Mouse (Mus musculus) mouse trophoblast stem cell (cell line): ENCODE measurements around the gene Specc1l.

Experiments
- in situ Hi-C, 2 experiments: fragments of 300-500 bp; cut with MseI, MboI; formaldehyde crosslinking; loops; 2 replicates in 1 of 2; 3 replicates in 1 of 2; pipeline ENCODE4 v1.15.1; 2025

Specc1l gene

DNA sequence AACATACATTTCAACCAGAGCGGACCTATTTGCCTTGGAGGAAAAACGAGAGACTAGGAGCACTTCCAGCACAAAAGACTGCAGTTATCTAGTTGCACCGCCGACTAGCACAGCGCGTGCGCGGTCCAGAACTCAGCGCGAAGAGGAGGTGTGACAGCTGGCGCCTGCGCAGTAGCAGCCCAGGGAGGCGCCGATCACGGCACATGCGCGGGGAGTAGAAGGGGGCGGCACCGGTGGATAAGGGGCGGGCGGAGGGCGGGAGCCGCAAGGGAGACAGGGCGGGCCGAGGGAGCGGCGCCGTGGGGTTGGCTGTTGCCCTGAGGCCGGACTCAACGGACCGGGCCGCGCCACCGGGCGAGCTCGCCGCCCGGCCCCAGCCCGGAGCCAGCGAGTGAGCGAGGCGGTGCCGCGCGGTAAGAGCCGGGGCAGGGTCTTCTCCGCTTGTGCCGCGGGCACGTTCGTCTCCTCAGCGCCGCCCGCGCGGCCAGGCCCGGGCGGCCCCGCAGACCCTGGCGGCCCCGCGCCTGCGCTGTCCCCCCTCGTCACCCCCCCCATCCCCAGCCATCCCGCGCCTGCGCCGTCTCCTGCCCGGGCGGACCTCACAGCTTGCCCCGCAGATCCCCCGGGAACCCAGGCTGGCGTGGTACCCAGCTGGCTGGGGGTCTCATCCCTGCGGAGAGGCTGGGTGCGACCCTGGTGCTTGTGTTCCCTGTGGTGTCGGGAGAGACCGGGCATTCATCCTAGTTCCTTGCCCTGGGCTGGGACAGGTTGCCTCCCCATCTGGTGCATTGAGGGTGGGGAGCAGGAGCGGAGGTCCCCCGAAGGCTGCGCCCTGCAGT lies at the start of gene Specc1l:
Gene Specc1l, plus strand, starts transcription at position 267 of the 839 bp plus-strand sequence.
- in situ Hi-C loops: no loop called here

DNA sequence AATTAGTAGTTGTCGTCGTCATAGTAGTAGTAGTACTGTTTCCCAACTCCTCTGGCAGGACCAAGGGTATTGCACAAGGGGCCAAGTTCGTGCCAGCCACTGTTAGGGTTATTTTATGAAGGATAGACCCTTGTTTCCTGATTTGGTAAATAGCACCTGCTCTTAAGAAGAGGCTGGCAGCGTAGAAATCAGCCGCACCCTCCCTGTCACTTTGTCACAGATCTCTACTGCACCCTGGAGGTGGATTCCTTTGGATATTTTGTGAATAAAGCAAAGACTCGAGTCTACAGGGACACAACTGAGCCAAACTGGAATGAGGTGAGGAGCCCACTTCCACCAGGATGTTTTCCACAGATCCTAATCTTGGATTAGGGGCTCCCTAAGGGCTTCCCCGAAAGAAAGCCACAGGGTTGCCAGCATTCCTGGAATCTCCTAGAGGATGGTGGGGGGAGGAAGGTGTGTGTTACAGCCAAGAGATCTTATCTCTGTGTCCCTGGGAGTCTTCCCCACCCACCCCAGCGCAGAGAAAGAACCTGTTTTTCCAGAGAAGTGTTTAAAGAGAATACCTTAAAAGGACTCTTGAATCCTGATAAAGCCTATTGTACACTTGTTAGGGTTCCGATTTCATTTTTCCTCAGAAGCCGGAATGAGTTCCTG lies 45.9 kb upstream of the Specc1l start:
- in situ Hi-C loops: no loop called here

DNA sequence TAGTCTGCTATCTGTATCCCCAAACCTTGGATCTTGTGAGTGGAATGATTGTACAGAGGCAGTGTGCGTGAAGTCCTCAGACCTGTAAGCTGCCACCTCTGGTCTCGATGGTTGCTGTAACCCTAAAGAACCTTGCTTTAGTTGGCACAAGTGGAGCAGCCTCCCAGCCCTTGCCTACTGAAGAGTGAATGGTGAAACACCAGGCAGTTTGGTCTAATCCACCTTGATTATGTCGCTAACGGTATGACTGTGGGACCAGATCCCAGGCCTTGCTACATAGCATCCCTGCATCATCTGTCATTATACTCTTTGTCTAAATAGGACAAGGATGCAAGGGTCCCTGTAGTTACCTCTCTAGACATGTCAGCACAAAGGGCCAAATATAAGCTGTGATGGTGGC lies 45.3 kb upstream of the Specc1l start:
- in situ Hi-C loops: no loop called here

DNA sequence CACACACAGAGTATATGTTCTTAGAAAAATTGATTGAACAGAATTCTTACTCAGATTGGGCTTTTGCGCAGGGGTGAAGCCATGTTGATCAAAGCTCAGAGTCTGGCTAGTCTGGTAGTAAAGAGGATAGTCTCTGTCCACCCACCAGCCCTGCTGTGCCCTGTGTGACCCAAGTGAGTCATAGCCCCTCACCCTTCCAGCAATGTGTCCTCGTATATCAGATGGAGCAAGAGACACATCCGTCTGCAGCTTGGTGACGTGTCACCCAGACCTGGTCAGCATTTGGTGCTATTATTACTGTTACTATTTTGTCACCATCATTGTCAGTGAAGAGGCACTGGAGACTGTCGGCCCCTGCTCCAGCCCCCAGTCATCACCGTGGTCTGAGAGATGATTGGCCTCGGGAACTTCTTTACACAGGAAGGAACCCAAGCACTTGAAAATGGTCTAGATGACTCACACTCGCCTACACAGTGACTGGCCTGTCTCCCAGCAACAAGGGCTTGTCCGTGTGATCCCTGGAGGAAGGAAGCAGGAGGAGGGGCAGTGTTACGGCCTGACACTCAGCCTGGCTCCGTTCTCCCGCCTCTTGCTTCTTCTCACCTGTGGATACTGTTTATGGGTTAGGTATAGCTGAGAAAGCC lies 41.5 kb upstream of the Specc1l start:
- in situ Hi-C loops: no loop called here

DNA sequence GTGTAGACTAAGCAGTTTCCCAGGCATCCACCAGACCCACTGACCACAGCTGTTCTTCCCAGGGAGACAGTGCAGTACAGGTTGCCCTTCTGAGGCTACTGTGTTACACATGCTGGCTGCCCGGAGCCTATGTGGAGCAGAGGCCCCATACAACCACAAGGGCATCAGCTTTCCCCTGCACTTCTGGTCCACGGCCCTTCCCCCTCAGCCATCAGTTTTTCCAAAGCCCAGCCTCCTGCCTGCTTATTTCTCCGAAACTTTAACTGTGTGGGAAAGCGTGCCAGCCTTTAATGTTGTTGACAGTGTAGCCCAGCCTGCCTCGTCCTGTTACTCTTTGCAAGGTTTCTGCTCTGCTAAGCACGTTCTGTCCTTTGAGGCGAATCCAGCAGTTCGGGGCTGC lies 38.8 kb upstream of the Specc1l start:
- in situ Hi-C loops: no loop called here

DNA sequence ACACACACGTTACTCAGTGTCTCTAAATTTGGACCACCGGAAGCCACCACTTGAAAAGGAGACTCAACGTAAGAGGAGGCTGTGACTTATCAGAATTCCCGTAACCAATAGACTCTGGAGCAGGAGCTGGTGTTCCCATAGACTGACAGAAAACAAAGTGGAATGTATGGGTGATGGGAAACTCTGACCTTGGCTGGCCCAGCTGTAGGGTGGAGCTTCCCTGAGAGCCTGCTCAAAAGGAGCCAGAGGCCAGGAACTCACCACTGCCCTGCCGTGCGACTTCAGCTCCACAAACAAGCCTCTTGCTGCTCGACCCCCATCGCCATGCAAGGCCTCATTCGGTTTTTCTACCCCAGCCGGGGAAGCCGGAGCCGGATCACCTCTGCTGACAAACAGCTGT lies 38.2 kb upstream of the Specc1l start:
- in situ Hi-C loops: no loop called here

DNA sequence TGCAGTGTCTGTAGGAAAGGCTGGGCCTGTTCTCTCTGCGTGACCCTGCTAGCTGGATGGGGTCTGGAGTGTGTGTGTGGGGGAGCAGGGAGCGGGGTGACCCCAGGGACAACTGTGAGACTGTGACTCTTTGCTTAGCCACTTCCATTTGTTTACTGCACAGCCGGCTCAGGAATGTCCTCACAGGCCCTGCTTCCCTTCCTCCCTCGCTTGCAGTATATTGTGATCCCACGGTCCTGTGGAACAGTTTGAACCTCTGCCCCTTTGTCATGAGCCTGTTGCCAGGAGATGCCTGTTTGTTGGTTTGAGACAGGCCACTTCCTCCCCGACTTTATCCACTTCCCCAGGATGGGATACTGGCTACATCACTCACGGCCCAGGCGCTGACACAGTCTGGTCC lies 35.4 kb upstream of the Specc1l start:
- in situ Hi-C loops: no loop called here

DNA sequence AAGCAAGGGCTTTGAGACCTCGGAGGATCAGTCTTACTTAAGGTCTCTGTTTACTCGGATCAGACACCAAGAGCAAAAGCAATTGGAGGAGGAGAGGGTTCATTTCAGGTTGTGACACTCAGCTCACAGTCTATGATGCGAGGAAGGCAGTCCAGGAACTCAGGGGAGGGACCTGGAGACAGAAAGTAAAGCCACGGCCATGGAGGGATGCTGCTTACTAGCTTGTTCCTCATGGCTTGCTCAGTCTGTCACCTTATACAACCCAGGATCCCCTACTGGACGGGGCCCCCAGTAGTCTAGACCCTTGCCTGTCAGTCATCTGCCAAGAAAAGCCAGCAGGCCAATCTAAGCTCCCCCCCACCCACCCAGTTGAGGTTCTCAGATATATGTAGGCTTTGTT lies 33.0 kb upstream of the Specc1l start:
- in situ Hi-C loops: no loop called here

DNA sequence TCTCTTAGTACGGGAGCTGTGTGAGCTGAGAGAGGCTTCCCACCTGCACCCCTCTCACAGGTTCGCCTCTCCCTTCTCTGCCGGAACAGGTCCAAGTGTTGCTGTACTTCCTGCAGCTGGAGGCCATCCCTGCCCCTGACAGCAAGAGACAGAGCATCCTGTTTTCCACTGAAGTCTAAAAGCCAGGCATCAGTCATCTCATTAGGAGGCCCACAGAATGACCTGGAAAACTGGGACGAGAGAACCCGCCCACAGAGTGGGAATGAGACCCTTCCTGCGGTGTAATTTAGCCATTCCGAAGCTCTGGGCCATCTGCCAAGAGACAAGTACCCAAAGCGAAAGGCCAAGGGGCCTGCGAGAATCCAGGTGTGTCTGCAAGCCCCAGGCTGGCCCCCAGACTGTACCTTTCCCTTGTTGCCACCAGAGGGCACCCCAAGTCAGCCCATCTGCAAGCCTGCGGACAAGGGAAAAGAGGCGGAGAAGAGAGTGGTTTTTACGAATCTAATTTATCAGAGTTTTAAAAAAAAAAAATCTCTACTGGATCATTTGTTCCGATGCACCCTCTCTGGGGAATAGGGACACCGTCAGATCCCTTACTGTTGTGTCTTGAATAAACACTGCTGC lies 29.6 kb upstream of the Specc1l start:
- in situ Hi-C loops: no loop called here

DNA sequence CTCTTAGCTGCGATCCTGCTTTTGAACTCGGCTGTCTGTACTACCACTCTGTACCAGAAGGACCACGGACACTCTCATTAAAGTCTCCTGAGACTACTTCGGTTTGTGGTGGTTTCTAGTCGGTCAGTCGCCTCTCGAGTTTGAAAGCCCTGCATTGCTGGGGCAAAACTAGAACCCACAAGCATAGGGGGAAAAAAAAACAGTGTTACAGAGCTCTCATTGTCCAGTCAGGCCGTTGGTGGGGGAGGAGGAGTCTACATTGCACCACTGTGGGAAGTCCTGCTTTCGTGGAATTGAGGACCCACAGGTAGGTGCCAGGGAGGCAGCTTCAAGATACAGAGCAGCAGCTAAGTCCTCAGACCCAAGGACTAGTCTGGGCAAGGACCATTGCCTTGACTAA lies 27.0 kb upstream of the Specc1l start:
- in situ Hi-C loops: no loop called here

DNA sequence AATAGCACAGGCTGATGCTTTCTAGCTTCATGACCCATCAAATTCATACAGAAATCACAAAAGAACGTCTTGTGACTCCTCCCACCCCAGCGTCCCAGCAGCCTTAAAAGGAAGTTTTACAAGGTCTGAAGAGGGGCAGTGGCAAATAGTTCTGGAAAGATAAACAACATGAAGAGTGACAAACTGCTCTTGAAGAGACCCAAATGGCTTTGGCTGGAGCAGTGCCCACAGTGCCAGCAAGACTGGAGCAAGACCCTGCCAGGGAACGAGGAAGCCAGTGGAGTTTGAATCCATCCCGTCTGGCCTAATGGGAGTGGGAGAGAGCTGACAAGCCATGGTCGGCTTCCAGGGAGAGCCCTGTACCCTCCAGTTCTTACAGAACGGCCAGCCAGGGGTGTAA lies 25.3 kb upstream of the Specc1l start:
- in situ Hi-C loops: no loop called here

DNA sequence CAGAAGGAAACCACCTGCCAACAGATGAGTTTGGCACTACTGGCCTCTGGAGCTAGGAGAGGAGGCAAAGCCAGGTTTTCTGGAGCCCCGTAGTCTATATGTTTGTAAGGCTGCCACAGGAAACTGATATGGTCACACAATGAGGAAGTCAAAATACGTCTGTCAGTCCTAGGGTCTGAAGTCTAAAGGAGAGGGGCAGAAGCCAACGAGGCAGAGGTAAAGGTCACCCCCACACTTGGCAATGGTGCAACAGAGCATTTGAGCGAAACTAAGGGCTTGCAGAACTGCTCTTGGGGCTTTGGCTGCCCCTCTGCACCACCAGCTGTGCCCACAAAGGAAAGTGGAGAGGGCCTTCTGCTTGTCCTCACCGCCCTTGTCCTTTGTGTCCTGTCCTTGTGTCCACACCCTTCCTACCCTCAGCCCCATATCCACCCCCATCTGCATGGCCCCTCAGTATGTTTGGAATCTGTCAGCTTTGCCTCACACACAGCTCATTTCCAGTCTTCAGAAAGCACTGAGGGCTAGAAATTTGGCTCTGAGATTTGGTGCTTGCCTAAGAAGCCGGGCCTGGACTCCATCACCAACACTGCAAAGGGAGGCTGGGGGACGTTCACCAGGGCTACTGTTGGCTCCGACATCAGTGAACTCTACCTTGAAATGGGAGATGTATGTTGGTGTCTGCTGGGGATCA lies 24.4 kb upstream of the Specc1l start:
- in situ Hi-C loops: no loop called here

DNA sequence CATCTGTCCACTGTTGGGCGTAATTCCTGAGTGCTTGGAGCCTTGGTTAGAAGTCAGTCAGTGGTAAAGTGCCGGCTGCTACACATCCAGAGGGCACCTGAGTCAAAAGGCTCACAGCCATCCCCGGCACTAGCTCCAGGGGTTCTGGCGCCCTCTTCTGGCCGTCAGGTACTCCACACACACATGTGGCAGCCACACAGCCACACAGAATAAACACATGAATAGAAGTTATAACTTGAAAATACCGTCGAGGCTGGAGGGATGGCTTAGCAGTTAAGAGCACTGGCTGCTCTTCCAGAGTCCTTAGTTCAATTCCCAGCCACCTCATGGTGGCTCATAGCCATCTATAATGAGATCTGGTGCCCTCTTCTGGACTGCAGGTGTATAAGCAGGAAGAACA lies 20.2 kb upstream of the Specc1l start:
- in situ Hi-C loops: no loop called here

DNA sequence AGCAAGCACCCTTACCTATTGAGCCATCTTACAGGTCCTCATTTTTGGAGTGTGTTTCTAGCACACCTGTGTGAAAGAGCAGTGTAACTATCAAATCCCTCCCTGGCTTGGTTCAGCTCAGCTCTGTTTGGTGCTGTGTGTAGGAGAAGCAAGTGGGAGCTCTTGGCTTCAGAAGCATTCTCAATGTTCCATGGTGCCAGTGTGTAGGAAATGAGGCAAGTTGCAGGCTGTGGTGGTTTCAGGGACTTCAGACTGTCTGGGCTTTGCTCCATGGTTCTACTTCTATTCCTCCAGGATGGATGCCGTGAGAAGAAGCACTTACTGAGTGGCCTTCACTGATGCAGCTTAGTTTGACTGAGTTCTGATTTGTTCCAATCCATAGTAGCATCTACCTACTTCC lies 14.1 kb upstream of the Specc1l start:
- in situ Hi-C loops: no loop called here

DNA sequence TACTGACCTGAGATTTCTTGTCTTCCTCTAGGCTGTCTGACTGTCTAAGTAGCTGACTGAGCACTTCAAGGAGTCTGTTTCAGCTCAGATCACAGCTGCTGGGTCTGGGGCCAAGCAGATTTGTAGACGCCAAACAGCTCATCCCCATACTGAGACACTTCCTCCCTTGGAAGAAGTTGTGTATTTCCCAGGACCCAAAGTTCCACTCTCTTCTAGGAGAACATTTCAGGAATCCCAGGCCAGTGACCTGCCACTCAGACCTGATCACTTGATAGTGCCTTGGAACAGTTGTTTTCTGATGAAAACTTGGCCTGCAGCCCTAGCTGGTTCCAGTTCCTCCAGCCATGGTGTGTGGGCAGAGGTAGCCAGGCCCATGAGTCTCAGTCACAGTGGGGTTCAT lies 11.1 kb upstream of the Specc1l start:
- in situ Hi-C loops: no loop called here

DNA sequence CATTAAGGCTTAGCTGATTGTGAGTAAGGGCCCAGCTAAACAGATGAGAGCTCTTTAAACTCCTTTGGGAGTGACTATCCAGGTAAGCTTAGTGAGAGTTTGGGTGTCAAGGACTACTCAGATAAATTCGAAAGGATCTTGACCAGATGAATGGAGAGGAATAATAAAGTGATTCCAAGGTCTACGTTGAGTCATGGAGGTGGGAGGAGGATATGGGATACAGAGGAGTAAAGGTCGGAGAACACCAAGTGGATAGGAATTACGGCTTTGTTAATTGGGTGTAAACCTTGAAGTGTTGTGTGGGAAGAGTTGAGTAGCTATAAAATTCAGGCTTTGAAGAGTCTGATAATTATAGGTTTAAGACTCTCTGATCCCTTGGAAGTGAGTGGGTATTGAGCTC lies 5.7 kb upstream of the Specc1l start:
- in situ Hi-C loops: no loop called here

DNA sequence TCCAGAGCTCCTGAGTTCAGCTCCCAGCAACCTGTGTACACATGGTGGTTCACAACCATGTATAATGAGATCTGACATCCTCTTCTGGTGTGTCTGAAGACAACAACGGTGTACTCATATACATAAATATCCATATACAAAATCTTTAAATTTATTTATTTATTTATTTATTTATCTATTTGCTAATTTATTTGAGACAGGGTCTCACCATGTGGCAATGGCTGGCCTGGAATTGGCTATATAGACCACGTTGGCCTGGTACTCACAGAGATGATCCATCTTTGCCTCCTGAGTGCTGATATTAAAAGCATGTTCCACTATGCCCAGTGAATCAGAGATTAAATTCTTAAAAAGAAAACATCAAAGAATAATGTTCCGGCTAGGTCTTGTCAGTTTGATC lies 1.0 kb upstream of the Specc1l start:
- in situ Hi-C loops: no loop called here

DNA sequence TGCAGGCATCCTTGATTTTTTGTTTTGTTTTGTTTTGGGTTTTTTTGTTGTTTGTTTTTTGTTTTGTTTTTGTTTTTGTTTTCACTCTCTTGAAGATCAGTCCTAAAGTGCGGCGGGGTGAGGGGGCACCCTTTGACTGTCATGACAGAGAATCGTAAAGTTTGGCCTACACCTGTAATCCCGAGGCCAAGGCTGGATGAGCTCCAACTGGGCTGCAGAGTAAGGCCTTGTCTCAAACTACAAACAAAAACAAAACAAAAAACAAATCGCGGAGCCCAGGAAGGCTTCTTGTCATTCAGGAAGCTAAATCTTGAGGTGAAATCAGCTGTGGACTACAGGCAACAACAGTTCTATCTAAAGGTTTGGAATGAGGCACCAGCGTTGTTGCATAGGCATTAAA lies 1.1 kb downstream of the Specc1l start:
- in situ Hi-C loops: no loop called here

DNA sequence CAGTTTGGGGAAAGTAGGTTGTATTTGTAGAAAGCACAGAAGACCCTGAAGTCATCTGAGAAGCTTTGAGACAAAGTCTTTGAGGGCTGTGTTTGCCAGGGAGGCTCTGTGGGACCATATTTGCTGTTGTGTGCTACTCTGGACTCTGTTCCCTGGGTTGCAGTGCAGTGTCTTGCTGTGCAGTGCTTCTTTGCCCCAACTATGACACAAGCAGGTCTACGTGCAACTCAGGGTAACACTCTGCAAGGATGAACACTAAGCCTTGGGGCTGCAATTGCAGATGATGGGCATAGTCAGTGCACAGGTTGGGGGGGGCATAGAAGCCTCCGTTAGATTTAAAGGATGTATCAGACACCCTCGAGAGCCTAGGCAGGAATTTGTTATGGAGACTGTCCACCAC lies 8.8 kb downstream of the Specc1l start:
- in situ Hi-C loops: no loop called here

DNA sequence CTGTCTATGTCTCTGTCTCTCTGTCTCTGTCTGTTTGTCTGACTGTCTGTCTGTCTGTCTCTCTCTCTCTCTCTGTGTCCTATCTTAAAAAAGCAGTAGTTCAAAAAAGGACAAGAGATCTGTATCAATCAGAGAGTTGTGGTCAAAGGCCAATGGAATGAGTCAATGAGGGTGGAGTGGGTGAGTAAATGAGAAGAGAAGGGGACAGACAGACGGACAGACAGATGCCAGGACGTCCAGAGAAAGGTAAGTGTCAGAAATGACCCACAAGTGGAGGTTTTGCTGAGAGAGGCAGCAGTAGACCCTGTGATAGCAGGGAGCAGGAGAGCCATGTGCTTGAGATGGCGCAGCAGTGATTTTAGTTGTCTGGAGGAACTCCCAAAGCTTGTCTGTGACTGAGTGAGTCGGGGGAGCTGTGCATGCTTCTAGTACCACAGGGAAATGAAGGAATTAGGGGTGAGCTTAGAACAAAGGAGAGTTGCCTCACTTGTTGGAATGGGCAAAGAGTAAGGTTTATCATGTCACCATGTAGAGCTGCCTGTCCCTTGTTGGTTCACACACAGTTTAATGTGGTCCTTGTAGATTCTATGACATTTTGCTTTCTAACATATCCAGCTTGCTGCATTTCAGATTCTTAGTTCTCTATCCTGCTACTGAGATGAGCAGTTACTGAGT lies 10.2 kb downstream of the Specc1l start:
- in situ Hi-C loops: no loop called here

DNA sequence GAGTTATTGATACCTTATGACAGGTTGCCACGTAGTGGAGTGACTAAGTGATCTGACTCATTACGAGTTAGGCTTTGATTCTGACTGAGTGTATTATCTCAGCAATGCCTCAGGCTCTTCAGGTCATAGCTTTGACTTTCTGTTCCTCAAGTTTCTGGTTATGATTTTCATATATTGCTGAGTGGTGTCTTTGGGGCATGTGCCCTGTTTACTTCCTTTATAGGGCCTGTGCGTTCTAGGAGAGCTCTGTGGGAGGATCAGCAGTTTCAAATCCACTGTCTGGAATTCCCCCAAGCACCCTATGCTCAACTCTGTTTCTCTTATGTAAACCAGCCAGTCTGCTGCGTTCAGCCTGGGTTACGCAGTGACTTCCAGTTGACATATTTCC lies 10.7 kb downstream of the Specc1l start:
- in situ Hi-C loops: no loop called here
